Mouse (Mus musculus) small intestine, adult 2 months (tissue): ENCODE data around the gene Gsap. TPM values are rescaled to one million over a fixed set of nuclear protein-coding genes. Genes with fewer than 3 reads are reported as not detected.

Experiments used
- H3K27ac ChIP-seq: fragments of 200-500 bp; 2 replicates; pipeline ENCODE4 v1.5.1; 2012; ENCODE audit warnings: low read depth, low read length, control low read depth, inconsistent platforms; ENCODE audit not compliant: insufficient read depth
- H3K27me3 ChIP-seq: fragments of 200-500 bp; 2 replicates; pipeline ENCODE4 v1.6.1; 2012; ENCODE audit warnings: mild to moderate bottlenecking, moderate library complexity, low read length, inconsistent platforms; ENCODE audit not compliant: control insufficient read depth, insufficient read depth
- H3K36me3 ChIP-seq: fragments of 200-500 bp; 2 replicates; pipeline ENCODE4 v1.6.1; 2012; ENCODE audit warnings: mild to moderate bottlenecking, low read length, control low read depth, inconsistent platforms; ENCODE audit not compliant: control insufficient read depth, insufficient read depth
- H3K4me1 ChIP-seq: fragments of 200-500 bp; 2 replicates; pipeline ENCODE4 v1.6.1; 2012; ENCODE audit warnings: low read length, inconsistent platforms, mixed read lengths; ENCODE audit not compliant: control insufficient read depth, insufficient read depth, insufficient read length
- H3K4me3 ChIP-seq: fragments of 200-500 bp; 2 replicates; pipeline ENCODE4 v1.5.1; 2012; ENCODE audit warnings: low read depth, mild to moderate bottlenecking, control low read depth, inconsistent platforms, low read length, moderate library complexity
- CTCF ChIP-seq: fragments of 200-500 bp; IDR thresholded peaks from 2 replicates; pipeline ENCODE4 v1.5.1; 2012; ENCODE audit warnings: low read depth, mild to moderate bottlenecking, control low read depth, inconsistent platforms, low read length, moderate library complexity, mixed read lengths; ENCODE audit not compliant: insufficient replicate concordance, insufficient read length; ENCODE audit errors: extremely low read depth
- POLR2A ChIP-seq: fragments of 200-500 bp; IDR thresholded peaks from 2 replicates; pipeline ENCODE4 v1.6.1; 2012; ENCODE audit warnings: low read depth, mild to moderate bottlenecking, control low read depth, inconsistent platforms, low read length, moderate library complexity
- WGBS: fragments of 180-500 bp; shearing (Covaris S2); methylation state at CpG from one replicate; pipeline ENCODE4 v1.1.7; 2018; 5-methylcytosine and 5-hydroxymethylcytosine counted together
- polyA plus RNA-seq: library from polyadenylated mRNA; depleted of rRNA; stranded (reverse); fragments of >200 nt; gene quantifications from 2 replicates; pipeline ENCODE4 v1.2.3, GENCODE M21; 2012; rRNA removed

Gene Gsap
- polyA plus RNA-seq, 1 experiment, result 0.68 TPM

DNA sequence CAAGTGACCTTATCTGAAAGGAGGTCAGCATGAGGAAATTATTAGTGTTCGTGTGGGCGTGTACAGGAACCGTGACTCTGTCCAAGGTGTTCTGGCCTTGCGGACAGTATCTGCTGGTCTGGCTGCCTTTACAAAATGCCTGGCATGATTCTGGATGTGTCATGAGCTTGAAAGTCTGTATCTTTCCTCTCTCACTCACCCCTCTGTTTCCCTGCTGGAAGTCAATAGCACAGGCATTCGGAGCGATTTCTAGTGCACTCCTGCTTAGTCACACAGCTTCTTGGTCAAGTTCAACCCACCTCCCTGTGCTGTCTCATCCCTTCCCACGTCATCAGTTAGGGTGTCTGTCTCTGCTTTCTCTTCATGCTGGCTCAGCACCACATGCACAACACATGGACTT is 162.3 kb downstream of the Gsap start:
- 77% methylated on average over 7 of the region's 7 CpGs for WGBS
- TF ChIP-seq POLR2A, result no peak
- no peak for TF ChIP-seq CTCF
- Histone ChIP-seq H3K36me3 (no peaks in the 10 kb centered on the region), H3K4me1 (no peaks in the 10 kb centered on the region), H3K27me3 (no peaks in the 10 kb centered on the region), H3K27ac (no peak overlapping the region), H3K4me3 (no peak overlapping the region)

DNA sequence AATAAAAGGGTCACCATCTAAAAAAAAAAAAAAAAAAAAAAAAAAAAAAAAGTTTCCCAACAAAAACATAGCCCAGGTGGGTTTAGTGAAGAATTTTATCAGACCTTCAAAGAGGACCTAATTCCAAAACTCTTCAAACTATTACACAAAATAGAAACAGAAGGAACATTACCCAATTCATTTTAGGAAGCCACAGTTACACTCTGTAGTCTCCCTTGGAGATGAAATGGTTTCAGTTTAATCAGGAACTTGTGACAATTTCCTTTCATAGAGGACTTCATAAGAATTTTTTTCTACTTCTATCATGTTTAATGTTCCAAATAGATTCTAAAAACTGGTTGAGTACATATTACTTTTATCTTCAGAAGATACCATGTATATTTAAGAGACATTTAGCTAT is 165.6 kb downstream of the Gsap start:
- H3K27me3 ChIP-seq, result no peaks in the 10 kb centered on the region
- no peak for TF ChIP-seq CTCF
- TF ChIP-seq POLR2A, result no peak
- no peaks in the 10 kb centered on the region for H3K4me1 ChIP-seq
- no peak overlapping the region for H3K4me3 ChIP-seq
- no peak overlapping the region for H3K27ac ChIP-seq
- H3K36me3 ChIP-seq, result no peaks in the 10 kb centered on the region

DNA sequence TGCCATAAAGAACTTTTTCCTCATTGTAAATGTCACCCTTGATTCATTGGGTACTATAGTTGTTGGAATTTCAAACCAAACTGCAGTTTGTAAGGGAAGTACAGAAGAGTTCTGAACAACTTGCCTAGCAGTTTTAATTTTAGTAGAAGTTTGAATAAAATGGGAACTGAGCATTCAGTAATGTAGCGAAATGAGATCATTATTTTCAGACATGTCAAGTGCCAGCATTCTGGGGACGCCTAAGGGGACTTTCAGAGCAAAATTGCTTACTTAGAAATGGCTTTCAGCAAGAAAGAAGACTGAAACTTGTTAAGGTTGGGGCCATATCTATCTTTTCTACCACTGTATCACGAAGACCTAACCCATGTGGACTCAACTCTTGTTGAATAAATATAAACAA is 172.6 kb downstream of the Gsap start:
- Histone ChIP-seq H3K4me3 (no peak overlapping the region), H3K36me3 (no peaks in the 10 kb centered on the region), H3K27ac (no peak overlapping the region), H3K27me3 (no peaks in the 10 kb centered on the region), H3K4me1 (peaks cover 2% of the 10 kb centered on the region; the same call in 1 of the 2 replicates)
- TF ChIP-seq POLR2A, result no peak
- TF ChIP-seq CTCF, result no peak
- 74% methylated on average over 3 of the region's 3 CpGs for WGBS

GRCm38 (mm10) chr5:21363343-21363742 is 177.3 kb downstream of the Gsap start:
- TF ChIP-seq POLR2A (no peak), CTCF (no peak)
- no peak overlapping the region for H3K27ac ChIP-seq
- no peaks in the 10 kb centered on the region for H3K27me3 ChIP-seq
- H3K4me1 ChIP-seq, result no peaks in the 10 kb centered on the region
- WGBS, result 30% methylated on average over 3 of the region's 3 CpGs
- no peak overlapping the region for H3K4me3 ChIP-seq
- H3K36me3 ChIP-seq, result no peaks in the 10 kb centered on the region

Other genes with a start within 250 kb of the Gsap start
- gene Rsbn1l, start 229.9 kb upstream of the Gsap start, polyA plus RNA-seq, result 1.5 and 3.4 TPM in 2 replicates
- 8.8 and 32.8 TPM in 2 replicates for gene Ptpn12, start 130.3 kb upstream of the Gsap start, polyA plus RNA-seq
- 12.4 and 19.0 TPM in 2 replicates for gene Fgl2, start 186.4 kb downstream of the Gsap start, polyA plus RNA-seq
- gene Ccdc146, start 238.4 kb downstream of the Gsap start, polyA plus RNA-seq, result not detected in 2 replicates
- 1.7 and 2.3 TPM in 2 replicates for gene Fam185a, start 238.7 kb downstream of the Gsap start, polyA plus RNA-seq